Mouse (Mus musculus) brain, embryonic 14.5 days (tissue): ENCODE data around the gene Tspan33. TPM values are rescaled to one million over a fixed set of nuclear protein-coding genes. Genes with fewer than 3 reads are reported as not detected.

Experiments
- DNase-seq: peaks from one replicate; pipeline ENCODE4 v3.0.0-alpha.2; 2011; ENCODE audit warnings: low read depth
- CTCF ChIP-seq: fragments of 200-500 bp; IDR thresholded peaks from 2 replicates; pipeline ENCODE4 v1.5.1; 2012; ENCODE audit warnings: inconsistent platforms, mild to moderate bottlenecking, moderate library complexity, borderline replicate concordance; ENCODE audit not compliant: insufficient read depth, insufficient read length; ENCODE audit errors: extremely low read depth
- POLR2A ChIP-seq: fragments of 200-500 bp; IDR thresholded peaks from 2 replicates; pipeline ENCODE4 v1.6.1; 2012; ENCODE audit warnings: mild to moderate bottlenecking, inconsistent platforms, borderline replicate concordance; ENCODE audit not compliant: poor library complexity, insufficient read depth, insufficient read length, severe bottlenecking; ENCODE audit errors: extremely low read depth
- polyA plus RNA-seq: library from polyadenylated mRNA; depleted of rRNA; stranded (reverse); fragments of >200 nt; gene quantifications from 2 replicates; pipeline ENCODE4 v1.2.3, GENCODE M21; 2012

The Tspan33 gene
- polyA plus RNA-seq, 1 experiment: 10.6 TPM

- TF ChIP-seq CTCF (no peak), POLR2A (no peak)
- DNase-seq: no peak
These were observed 12.2 kb upstream of the Tspan33 start for GRCm38 (mm10) chr6:29681853-29682252.

- no peak for DNase-seq
- TF ChIP-seq POLR2A (no peak), CTCF (no peak)
These were observed 9.3 kb upstream of the Tspan33 start for GRCm38 (mm10) chr6:29684686-29685085.

GRCm38 (mm10) chr6:29685952-29686351, 8.1 kb upstream of the Tspan33 start:
- DNase-seq: no peak

GRCm38 (mm10) chr6:29689458-29689857, 4.6 kb upstream of the Tspan33 start:
- no peak for DNase-seq
- no peak for TF ChIP-seq POLR2A
- TF ChIP-seq CTCF: no peak

More at GRCm38 (mm10) chr6:29685952-29686351, 8.1 kb upstream of the Tspan33 start:
- TF ChIP-seq POLR2A (no peak), CTCF (no peak)

GRCm38 (mm10) chr6:29694375-29695289, 610 bp downstream of the Tspan33 start:
- TF ChIP-seq CTCF (no peak), POLR2A (no peak)
- no peak for DNase-seq

- DNase-seq: no peak
- TF ChIP-seq CTCF (no peak), POLR2A (no peak)
These were observed 1.3 kb downstream of the Tspan33 start for GRCm38 (mm10) chr6:29695290-29695674.

GRCm38 (mm10) chr6:29695975-29696374, 2.0 kb downstream of the Tspan33 start:
- no peak for DNase-seq
- no peak for TF ChIP-seq CTCF
- no peak for TF ChIP-seq POLR2A

GRCm38 (mm10) chr6:29697139-29697538, 3.1 kb downstream of the Tspan33 start:
- no peak for DNase-seq
- TF ChIP-seq POLR2A (no peak), CTCF (no peak)

GRCm38 (mm10) chr6:29697548-29697947, 3.5 kb downstream of the Tspan33 start:
- DNase-seq: no peak
- TF ChIP-seq POLR2A (no peak), CTCF (no peak)

- TF ChIP-seq CTCF (no peak), POLR2A (no peak)
- DNase-seq: no peak
These were observed 5.2 kb downstream of the Tspan33 start for GRCm38 (mm10) chr6:29699085-29699745.

- DNase-seq: no peak
- no peak for TF ChIP-seq CTCF
- no peak for TF ChIP-seq POLR2A
These were observed 7.0 kb downstream of the Tspan33 start for GRCm38 (mm10) chr6:29701051-29701450.
